Mouse (Mus musculus) liver, embryonic 14.5 days (tissue): Measurements from ENCODE around the gene Creb3l2. TPM values are rescaled to one million over a fixed set of nuclear protein-coding genes. Genes with fewer than 3 reads are reported as not detected.

Experiments used
- ATAC-seq: fragments of 200-750 bp; cut with Nextera tagmentation; 2 replicates; pipeline ENCODE4 v1.8.0; 2017; ENCODE audit warnings: moderate number of reproducible peaks, mild to moderate bottlenecking, moderate library complexity; ENCODE audit not compliant: insufficient read depth
- DNase-seq, 3 experiments: peaks; one replicate each; pipeline ENCODE4 v3.0.0-alpha.2; 2012 to 2013; ENCODE audit warnings: low read depth in 3 of 3, low spot score in 3 of 3
- H3K27ac ChIP-seq: fragments of 300-500 bp; sonication (generic); 2 replicates; pipeline ENCODE4 v1.5.1; 2014; ENCODE audit warnings: moderate library complexity, mild to moderate bottlenecking, control low read depth, inconsistent platforms
- H3K27me3 ChIP-seq: fragments of 300-500 bp; sonication (generic); 2 replicates; pipeline ENCODE4 v1.6.1; 2014; ENCODE audit warnings: mild to moderate bottlenecking, low read length, moderate library complexity; ENCODE audit not compliant: control insufficient read depth, insufficient read depth
- H3K36me3 ChIP-seq: fragments of 300-500 bp; sonication (generic); replicated peaks from 2 replicates; pipeline ENCODE4 v1.6.1; 2014; ENCODE audit warnings: low read depth; ENCODE audit not compliant: control insufficient read depth, insufficient read depth
- H3K4me1 ChIP-seq, 2 experiments: fragments of 200-500 bp in 1 of 2; fragments of 300-500 bp in 1 of 2; sonication (generic) in 1 of 2; replicated peaks; 2 replicates each; pipeline ENCODE4 v1.6.1; 2012 to 2014; ENCODE audit warnings: antibody characterized with exemption in 1 of 2, inconsistent platforms in 1 of 2, low read length in 1 of 2; ENCODE audit not compliant: control insufficient read depth in 2 of 2, insufficient read depth in 2 of 2
- H3K4me2 ChIP-seq: fragments of 300-500 bp; sonication (generic); 2 replicates; pipeline ENCODE4 v1.6.1; 2014; ENCODE audit warnings: low read depth, mild to moderate bottlenecking, control low read depth, moderate library complexity
- H3K4me3 ChIP-seq, 2 experiments: fragments of 200-500 bp in 1 of 2; fragments of 300-500 bp in 1 of 2; sonication (generic) in 1 of 2; 2 replicates each; pipeline ENCODE4 v1.5.1; 2012 to 2014; ENCODE audit warnings: low read depth in 2 of 2, low read length in 2 of 2, mild to moderate bottlenecking in 2 of 2, control low read depth in 1 of 2, inconsistent platforms in 1 of 2, moderate library complexity in 1 of 2; ENCODE audit not compliant: insufficient read depth in 1 of 2
- H3K9ac ChIP-seq: fragments of 300-500 bp; sonication (generic); replicated peaks from 2 replicates; pipeline ENCODE4 v1.6.1; 2014; ENCODE audit warnings: mild to moderate bottlenecking, control low read depth, moderate library complexity
- H3K9me3 ChIP-seq: fragments of 300-500 bp; sonication (generic); 2 replicates; pipeline ENCODE4 v1.6.1; 2016; ENCODE audit warnings: low read length, mixed read lengths; ENCODE audit not compliant: control insufficient read depth
- CTCF ChIP-seq: IDR thresholded peaks from 2 replicates; pipeline ENCODE4 v1.5.1; 2016; ENCODE audit warnings: antibody characterized with exemption, low read depth, control low read depth
- EP300 ChIP-seq: IDR thresholded peaks from 2 replicates; pipeline ENCODE4 v1.6.1; 2016; ENCODE audit warnings: antibody characterized with exemption, low read depth
- WGBS: fragments of 180-500 bp; shearing (Covaris S2); extraction: QIAGEN DNeasy Blood & Tissue Kit; methylation state at CpG from one replicate; pipeline ENCODE4 v1.1.7; 2014; ENCODE audit not compliant: insufficient replicate concordance; 5-methylcytosine and 5-hydroxymethylcytosine counted together
- polyA plus RNA-seq, 2 experiments: library from polyadenylated mRNA; depleted of rRNA in 1 of 2; stranded (reverse) in 1 of 2; unstranded in 1 of 2; fragments of >200 nt; fragmentation: Nextera tagmentation in 1 of 2; extraction: Ambion mirVana in 1 of 2; gene quantifications; 2 replicates each; pipeline versions ENCODE4 v1.2.1 to v1.2.3; 2012 to 2014

Gene Creb3l2
- polyA plus RNA-seq, 2 experiments = 1.9 to 2.7 TPM

DNA sequence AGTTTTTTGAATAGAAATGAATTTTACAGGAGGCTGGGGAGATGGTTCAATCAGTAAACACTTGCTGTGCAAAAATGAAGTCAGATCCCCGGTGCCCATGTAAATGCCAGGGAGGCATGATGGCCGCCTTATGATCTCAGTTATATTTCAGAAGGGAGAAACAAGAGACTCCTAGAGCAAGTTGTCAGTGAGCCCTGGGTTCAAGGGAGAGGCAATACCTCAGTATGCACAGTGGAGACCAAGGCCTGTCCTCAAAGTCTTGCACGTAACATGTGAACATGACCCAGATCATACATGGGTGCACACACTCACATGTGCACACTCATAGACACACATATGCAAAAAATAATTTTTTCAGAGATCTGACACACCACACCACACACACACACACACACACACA, 151.3 kb downstream of the Creb3l2 start:
- H3K4me3 ChIP-seq = no peak overlapping the region
- TF ChIP-seq EP300 (no peak), CTCF (no peak)
- H3K9ac ChIP-seq = no peak overlapping the region
- H3K36me3 ChIP-seq = no peaks in the 10 kb centered on the region
- DNase-seq (no peak), ATAC-seq (no peak)
- H3K9me3 ChIP-seq = no peaks in the 10 kb centered on the region
- WGBS = 80% methylated on average over 3 of the region's 3 CpGs
- no peaks in the 10 kb centered on the region for H3K27me3 ChIP-seq
- H3K4me2 ChIP-seq = no peak overlapping the region
- no peak overlapping the region for H3K27ac ChIP-seq
- H3K4me1 ChIP-seq = no peaks in the 10 kb centered on the region

DNA sequence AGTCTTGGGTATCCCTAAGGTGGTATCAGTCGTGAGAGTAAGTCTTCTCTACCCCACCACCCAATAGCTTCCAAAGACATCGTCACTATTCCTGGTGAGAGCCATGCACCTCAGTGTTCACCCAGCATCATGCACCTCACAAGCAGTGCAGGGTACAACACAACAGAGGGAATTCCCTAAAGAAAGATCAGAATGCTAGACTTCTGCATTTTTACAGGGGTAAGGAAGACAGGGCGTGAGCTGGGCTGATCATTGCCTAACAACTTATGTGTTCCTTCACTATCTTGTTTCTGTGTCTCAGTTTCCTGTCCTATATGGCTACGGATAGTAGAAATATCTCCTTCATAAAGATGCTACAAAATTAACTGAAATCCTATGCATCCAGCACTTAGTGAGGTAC, 155.8 kb downstream of the Creb3l2 start:
- Histone ChIP-seq H3K27ac (no peak overlapping the region), H3K27me3 (no peaks in the 10 kb centered on the region), H3K36me3 (no peaks in the 10 kb centered on the region), H3K4me3 (no peak overlapping the region), H3K9me3 (no peaks in the 10 kb centered on the region), H3K4me1 (no peaks in the 10 kb centered on the region), H3K9ac (no peak overlapping the region), H3K4me2 (no peak overlapping the region)
- TF ChIP-seq CTCF = no peak
- TF ChIP-seq EP300 = no peak
- ATAC-seq (no peak), DNase-seq (no peak)
- WGBS = 55% methylated on average over 4 of the region's 4 CpGs

DNA sequence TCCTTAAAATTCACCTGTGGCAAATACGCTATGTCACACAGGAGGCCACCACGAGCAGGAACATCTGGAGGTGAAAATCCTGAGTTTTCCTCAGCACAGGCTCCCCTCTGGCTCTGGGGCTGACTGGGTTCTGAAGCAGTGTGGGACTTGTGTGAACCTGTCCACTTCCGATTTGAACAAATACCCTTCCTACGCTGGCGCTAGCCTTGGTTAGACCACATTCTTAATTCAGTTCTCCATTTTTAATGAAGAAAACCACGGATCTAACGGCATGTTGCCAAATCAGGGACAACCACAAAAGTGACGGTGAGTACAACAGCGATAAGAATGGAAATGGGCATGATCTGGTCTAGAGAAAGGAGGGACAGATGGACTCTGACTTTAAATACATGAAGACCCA, 157.1 kb downstream of the Creb3l2 start:
- ATAC-seq = no peak

DNA sequence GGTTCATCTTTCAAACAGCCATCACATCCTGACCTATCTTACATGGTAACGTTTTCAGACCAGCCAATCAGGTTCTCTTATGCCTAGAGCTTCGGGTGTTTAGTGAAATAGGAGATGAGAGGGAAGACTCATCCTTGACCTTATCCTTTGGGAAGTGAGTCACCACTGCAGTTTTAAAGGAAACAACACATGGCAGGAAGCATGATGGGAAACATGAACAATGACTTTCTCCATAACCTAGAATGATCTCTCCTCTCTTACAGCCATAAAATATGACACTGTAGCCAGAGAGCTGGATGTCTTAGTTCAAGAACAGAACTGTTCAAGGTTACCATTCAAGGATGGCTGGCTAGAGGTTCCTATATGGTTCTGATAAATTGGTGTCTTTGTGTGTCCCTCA, 158.6 kb downstream of the Creb3l2 start:
- no peak for DNase-seq
- ATAC-seq = no peak
- WGBS = 42% methylated on average over 2 of the region's 2 CpGs

More for the DNA sequence above, 157.1 kb downstream of the Creb3l2 start:
- WGBS = 51% methylated on average over 9 of the region's 9 CpGs
- Histone ChIP-seq H3K27ac (no peak overlapping the region), H3K4me1 (no peaks in the 10 kb centered on the region), H3K9ac (no peak overlapping the region), H3K36me3 (no peaks in the 10 kb centered on the region), H3K4me2 (no peak overlapping the region), H3K9me3 (no peaks in the 10 kb centered on the region), H3K27me3 (no peaks in the 10 kb centered on the region), H3K4me3 (no peak overlapping the region)
- TF ChIP-seq EP300 (no peak), CTCF (no peak)
- DNase-seq = no peak

DNA sequence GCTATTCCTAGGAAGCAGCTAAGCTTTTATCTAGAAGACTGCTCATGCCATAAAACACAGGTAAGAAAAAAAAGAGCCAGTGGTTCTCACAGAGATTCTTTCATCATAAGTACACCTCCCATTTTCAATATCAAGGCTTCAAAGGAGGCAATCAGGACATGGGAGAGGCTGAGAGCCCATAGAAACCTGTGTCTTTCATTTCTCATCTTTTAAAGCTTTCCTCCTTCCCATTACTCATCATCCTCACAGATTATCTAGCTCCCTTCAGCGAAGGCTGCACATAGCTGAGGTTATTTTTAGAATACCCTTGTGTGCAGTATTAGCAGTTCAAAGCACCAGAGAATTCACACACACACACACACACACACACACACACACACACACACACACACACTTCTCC, 159.3 kb downstream of the Creb3l2 start:
- DNase-seq (no peak), ATAC-seq (no peak)
- Histone ChIP-seq H3K36me3 (no peaks in the 10 kb centered on the region), H3K9me3 (no peaks in the 10 kb centered on the region), H3K4me1 (no peaks in the 10 kb centered on the region), H3K27ac (no peak overlapping the region), H3K4me2 (no peak overlapping the region), H3K4me3 (no peak overlapping the region), H3K9ac (no peak overlapping the region), H3K27me3 (no peaks in the 10 kb centered on the region)
- 13% methylated on average over 1 of the region's 1 CpGs for WGBS
- TF ChIP-seq EP300 (no peak), CTCF (no peak)

More for the DNA sequence above, 158.6 kb downstream of the Creb3l2 start:
- no peak overlapping the region for H3K4me2 ChIP-seq
- no peak overlapping the region for H3K4me3 ChIP-seq
- H3K27me3 ChIP-seq = no peaks in the 10 kb centered on the region
- H3K9me3 ChIP-seq = no peaks in the 10 kb centered on the region
- no peak overlapping the region for H3K27ac ChIP-seq
- H3K9ac ChIP-seq = no peak overlapping the region
- H3K36me3 ChIP-seq = no peaks in the 10 kb centered on the region
- TF ChIP-seq CTCF (no peak), EP300 (no peak)
- no peaks in the 10 kb centered on the region for H3K4me1 ChIP-seq

Other genes starting within 250 kb of the Creb3l2 start
- 0.02 and 0.03 TPM in 2 replicates for gene Dgki, start 142.0 kb downstream of the Creb3l2 start, polyA plus RNA-seq (2012; rRNA removed)
- not detected in 2 replicates for gene Dgki, start 142.0 kb downstream of the Creb3l2 start, polyA plus RNA-seq (2014; fragmentation: Nextera tagmentation; extraction: Ambion mirVana)
- gene Akr1d1, start 88.0 kb upstream of the Creb3l2 start, polyA plus RNA-seq (2012; rRNA removed) = 1.4 and 1.7 TPM in 2 replicates
- 2.5 and 2.6 TPM in 2 replicates for gene Akr1d1, start 88.0 kb upstream of the Creb3l2 start, polyA plus RNA-seq (2014; fragmentation: Nextera tagmentation; extraction: Ambion mirVana)